Mouse (Mus musculus) embryonic fibroblast, embryonic 13.5 days (primary cell): ENCODE data around the gene Kcnb1. TPM values are rescaled to one million over a fixed set of nuclear protein-coding genes. Genes with fewer than 3 reads are reported as not detected.
A peak's percentile ranks its signal among the peaks of the same experiment; 100 is the strongest.

ENCODE experiments used
- H3K27ac ChIP-seq: 2 replicates; pipeline ENCODE4 v1.5.1; 2012; ENCODE audit warnings: low read length, control low read depth, inconsistent platforms; ENCODE audit not compliant: insufficient read depth
- H3K4me1 ChIP-seq: 2 replicates; pipeline ENCODE4 v1.6.1; 2011; ENCODE audit warnings: low read length; ENCODE audit not compliant: control insufficient read depth, insufficient read depth
- H3K4me3 ChIP-seq: 2 replicates; pipeline ENCODE4 v1.5.1; 2011; ENCODE audit warnings: mild to moderate bottlenecking, control low read depth, low read length; ENCODE audit not compliant: insufficient read depth
- CTCF ChIP-seq: IDR thresholded peaks from 2 replicates; pipeline ENCODE4 v1.5.1; 2011; ENCODE audit warnings: mild to moderate bottlenecking, control low read depth, low read length, moderate library complexity, borderline replicate concordance; ENCODE audit not compliant: insufficient read depth
- POLR2A ChIP-seq: IDR thresholded peaks from 2 replicates; pipeline ENCODE4 v1.6.1; 2011; ENCODE audit warnings: low read depth, mild to moderate bottlenecking, control low read depth, low read length, moderate library complexity
- polyA plus RNA-seq: library from polyadenylated mRNA; stranded (reverse); fragments of >200 nt; gene quantifications from 2 replicates; pipeline ENCODE4 v1.2.4, GENCODE M21; 2011; ENCODE audit warnings: low read depth; ENCODE audit not compliant: missing spikeins, insufficient read length

The Kcnb1 gene
- polyA plus RNA-seq, 1 experiment = 0.65 TPM

- peak overlapping the region; percentile 34 for H3K4me3 ChIP-seq
- no peak for TF ChIP-seq CTCF
- peak; percentile 33; the same call in 1 of the 2 replicates for TF ChIP-seq POLR2A
- H3K4me1 ChIP-seq = peaks cover 4% of the 10 kb centered on the region
- H3K27ac ChIP-seq = no peak overlapping the region
Observed at GRCm38 (mm10) chr2:167130050-167130770, 59.7 kb downstream of the Kcnb1 start.

GRCm38 (mm10) chr2:167129608-167129955, 60.4 kb downstream of the Kcnb1 start:
- H3K27ac ChIP-seq = no peak overlapping the region
- peaks cover 4% of the 10 kb centered on the region for H3K4me1 ChIP-seq
- H3K4me3 ChIP-seq = peak overlapping the region; percentile 34
- no peak for TF ChIP-seq POLR2A
- TF ChIP-seq CTCF = no peak

DNA sequence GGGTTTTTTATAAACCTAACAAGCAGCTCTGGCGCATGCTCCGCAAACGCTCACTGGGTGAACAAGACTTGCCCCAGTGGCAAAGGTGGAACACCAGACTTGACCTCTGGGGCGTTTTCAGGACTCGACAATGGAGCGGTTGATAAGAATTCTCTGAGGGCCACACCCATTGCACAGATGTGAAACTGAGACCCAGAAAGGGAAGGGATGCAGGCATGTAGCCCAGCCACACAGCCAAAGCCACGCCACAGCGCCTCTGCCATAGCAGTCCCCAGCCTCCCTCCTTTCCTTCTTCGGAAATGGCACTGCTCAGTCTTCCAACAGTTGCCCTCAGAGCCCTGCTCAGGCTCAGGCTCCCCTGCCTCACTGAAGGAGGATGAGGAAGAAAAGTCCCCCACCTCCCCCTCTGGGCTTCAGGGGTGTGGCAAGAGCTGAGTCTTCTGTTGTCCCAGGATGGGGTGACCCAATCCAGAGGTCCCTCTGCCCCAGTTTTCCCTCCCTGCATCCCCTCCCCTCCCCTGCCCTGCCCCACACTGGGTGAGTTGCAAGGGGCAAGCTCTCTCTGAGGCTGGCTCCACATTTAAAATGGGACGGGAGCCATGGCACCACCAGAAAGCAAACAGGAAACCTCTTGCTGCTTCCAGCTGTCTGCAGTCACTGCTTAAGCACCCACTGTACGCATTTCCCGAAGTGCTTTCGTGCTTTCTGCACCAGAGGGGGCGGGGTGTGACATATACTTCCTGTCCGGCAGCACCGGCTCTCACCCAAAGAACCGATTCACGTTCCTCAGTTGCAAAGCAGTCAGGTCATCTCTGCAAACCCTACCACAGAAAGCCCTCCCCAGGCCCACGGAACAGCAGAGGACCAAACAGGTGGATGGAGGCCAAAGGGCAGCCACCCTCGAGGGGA, 61.0 kb downstream of the Kcnb1 start:
- Histone ChIP-seq H3K27ac (no peak overlapping the region), H3K4me1 (peaks cover 4% of the 10 kb centered on the region), H3K4me3 (peak overlapping the region; percentile 34)
- TF ChIP-seq POLR2A (no peak), CTCF (no peak)

- no peak overlapping the region for H3K4me3 ChIP-seq
- H3K27ac ChIP-seq = no peak overlapping the region
- no peak for TF ChIP-seq POLR2A
- no peak for TF ChIP-seq CTCF
- H3K4me1 ChIP-seq = peaks cover 4% of the 10 kb centered on the region
Observed at GRCm38 (mm10) chr2:167127404-167127803, 62.6 kb downstream of the Kcnb1 start.

DNA sequence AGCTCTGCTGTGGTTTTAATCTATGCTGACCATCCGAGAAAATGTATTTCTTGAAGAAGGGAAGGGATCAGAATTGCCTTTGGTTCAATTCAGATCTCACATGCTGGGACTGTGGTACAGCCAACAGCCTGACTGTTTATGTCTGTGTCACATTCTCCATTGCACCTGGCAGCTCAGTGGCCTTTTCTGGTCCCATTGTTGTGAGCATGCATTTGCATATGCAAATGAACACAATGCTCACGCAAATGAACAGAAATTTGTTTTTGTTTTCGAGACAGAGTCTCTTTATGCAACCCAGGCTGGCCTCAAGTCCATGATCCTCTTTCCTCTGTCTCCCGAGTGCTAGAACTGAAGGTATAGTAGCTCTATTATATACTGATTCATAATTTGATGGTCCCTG, 64.2 kb downstream of the Kcnb1 start:
- TF ChIP-seq CTCF (no peak), POLR2A (no peak)
- H3K27ac ChIP-seq = no peak overlapping the region
- no peak overlapping the region for H3K4me3 ChIP-seq
- H3K4me1 ChIP-seq = peaks cover 4% of the 10 kb centered on the region

DNA sequence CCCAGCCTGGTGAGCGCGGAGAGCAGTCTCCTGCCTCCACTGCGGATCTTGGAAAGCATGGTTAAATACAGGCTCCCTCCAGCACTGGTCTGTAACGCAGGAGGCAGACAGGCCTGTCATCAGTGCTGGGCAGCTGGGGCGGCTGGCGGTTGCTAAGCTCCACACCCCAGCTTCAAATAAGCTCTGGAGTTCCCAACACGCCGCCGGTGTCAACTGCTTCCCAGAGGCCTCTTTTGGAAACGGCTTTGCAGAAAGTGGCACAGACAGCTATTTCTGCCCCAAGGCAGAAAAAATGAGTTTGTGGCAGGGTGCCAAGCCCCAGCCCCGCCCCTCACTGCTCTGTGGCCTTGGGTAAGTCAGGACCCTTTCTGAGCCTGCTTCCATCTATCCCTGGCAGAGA, 66.0 kb downstream of the Kcnb1 start:
- TF ChIP-seq POLR2A (no peak), CTCF (no peak)
- Histone ChIP-seq H3K27ac (no peak overlapping the region), H3K4me1 (peaks cover 3% of the 10 kb centered on the region), H3K4me3 (no peak overlapping the region)

DNA sequence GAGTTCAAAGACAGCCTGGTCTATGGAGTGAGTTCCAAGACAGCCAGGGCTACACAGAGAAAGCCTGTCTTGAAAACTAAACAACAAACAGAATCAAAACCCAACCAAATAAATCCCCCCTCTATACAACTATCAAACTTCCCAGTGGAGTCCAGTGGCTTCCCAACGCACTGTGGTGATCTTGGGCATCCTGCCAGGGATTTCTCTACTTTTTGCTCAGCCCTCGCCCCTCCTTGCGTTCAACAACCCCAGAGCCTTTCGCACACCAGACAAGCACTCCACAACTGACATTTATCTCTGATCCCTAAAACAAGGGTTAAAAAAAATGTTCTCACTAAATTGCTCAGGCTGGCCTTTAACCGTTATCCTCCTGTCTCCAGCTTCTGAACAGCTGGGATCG, 67.2 kb downstream of the Kcnb1 start:
- no peak for TF ChIP-seq POLR2A
- no peak for TF ChIP-seq CTCF
- Histone ChIP-seq H3K4me3 (no peak overlapping the region), H3K4me1 (no peaks in the 10 kb centered on the region), H3K27ac (no peak overlapping the region)

GRCm38 (mm10) chr2:167121996-167122395, 68.0 kb downstream of the Kcnb1 start:
- no peak for TF ChIP-seq CTCF
- TF ChIP-seq POLR2A = no peak
- Histone ChIP-seq H3K4me1 (no peaks in the 10 kb centered on the region), H3K4me3 (no peak overlapping the region), H3K27ac (no peak overlapping the region)

DNA sequence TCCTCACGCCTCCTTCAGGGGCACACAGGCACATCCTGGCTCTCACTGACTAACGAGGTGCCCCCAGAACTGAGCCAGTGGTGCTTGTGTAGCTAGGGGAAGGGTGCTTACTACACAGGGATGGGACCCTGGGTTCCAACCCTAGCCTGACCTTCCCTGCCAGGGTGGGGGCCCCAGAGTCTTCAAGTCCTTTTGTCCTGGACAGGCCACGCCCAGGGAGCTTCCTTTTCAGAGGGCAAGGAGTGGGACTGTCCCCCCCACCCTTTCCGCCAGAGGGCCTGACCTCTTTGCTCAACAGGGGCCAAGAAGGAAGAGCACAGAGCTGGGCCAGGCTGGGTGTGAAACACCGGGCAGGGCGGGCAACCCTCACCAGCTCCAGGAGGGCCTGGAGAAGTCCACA, 68.7 kb downstream of the Kcnb1 start:
- TF ChIP-seq POLR2A = no peak
- no peak for TF ChIP-seq CTCF
- Histone ChIP-seq H3K4me1 (no peaks in the 10 kb centered on the region), H3K27ac (no peak overlapping the region), H3K4me3 (no peak overlapping the region)
